Mouse (Mus musculus): ENCODE results near the gene Repin1. TPM values are rescaled to one million over a fixed set of nuclear protein-coding genes. Genes with fewer than 3 reads are reported as not detected.

The Repin1 gene
- polyA plus RNA-seq (2015; fragmentation: Nextera tagmentation; extraction: Ambion mirVana): 25.7 and 28.0 TPM in 2 replicates

GRCm38 (mm10) chr6:48593158-48594042, at the start of gene Repin1, which contains the start of gene Gm44965:
Gene Repin1, plus strand, starts transcription at chr6:48593883.
Gene Gm44965, plus strand, starts transcription at chr6:48593941.
- Histone ChIP-seq H3K4me3 (replicated peaks; ENCODE audit: low read length) (peak within 1 kb of the TSS; percentile 87), H3K9ac (ENCODE audit: low read length) (peak within 1 kb of the TSS; percentile 94), H3K27me3 (ENCODE audit: control insufficient read depth, insufficient read depth, low read length) (no peaks in the 10 kb centered on the region), H3K4me2 (ENCODE audit: low read depth, low read length) (peak within 1 kb of the TSS; percentile 67), H3K27ac (ENCODE audit: low read length) (peak within 1 kb of the TSS; percentile 85), H3K36me3 (ENCODE audit: control insufficient read depth, insufficient read depth, low read length) (peaks cover 25% of the 10 kb centered on the region), H3K4me1 (ENCODE audit: control insufficient read depth, insufficient read depth, low read length) (peaks cover 16% of the 10 kb centered on the region), H3K9me3 (replicated peaks; ENCODE audit: control insufficient read depth, low read length) (peaks cover 24% of the 10 kb centered on the region)
- peak; percentile 93 for ATAC-seq (ENCODE audit: insufficient read depth, low FRiP score)
- 6% methylated on average over 45 of the region's 45 CpGs for WGBS

- 76% methylated on average over 5 of the region's 5 CpGs for WGBS
- ATAC-seq (ENCODE audit: insufficient read depth, low FRiP score): no peak
- Histone ChIP-seq H3K4me2 (ENCODE audit: low read depth, low read length) (no peak overlapping the region), H3K4me3 (replicated peaks; ENCODE audit: low read length) (no peak overlapping the region), H3K36me3 (ENCODE audit: control insufficient read depth, insufficient read depth, low read length) (no peaks in the 10 kb centered on the region), H3K27ac (ENCODE audit: low read length) (no peak overlapping the region), H3K9ac (ENCODE audit: low read length) (no peak overlapping the region), H3K27me3 (ENCODE audit: control insufficient read depth, insufficient read depth, low read length) (no peaks in the 10 kb centered on the region), H3K9me3 (replicated peaks; ENCODE audit: control insufficient read depth, low read length) (no peaks in the 10 kb centered on the region), H3K4me1 (ENCODE audit: control insufficient read depth, insufficient read depth, low read length) (0 out of 2 replicates have a peak, but pooled peaks cover 7% of the 10 kb centered on the region)
Measured at GRCm38 (mm10) chr6:48545251-48545650, 48.4 kb upstream of the Repin1 start.

- no peak overlapping the region for H3K4me3 ChIP-seq (replicated peaks; ENCODE audit: low read length)
- H3K4me2 ChIP-seq (ENCODE audit: low read depth, low read length): no peak overlapping the region
- no peak overlapping the region for H3K9ac ChIP-seq (ENCODE audit: low read length)
- WGBS: 44% methylated on average over 1 of the region's 1 CpGs
- no peaks in the 10 kb centered on the region for H3K27me3 ChIP-seq (ENCODE audit: control insufficient read depth, insufficient read depth, low read length)
- H3K4me1 ChIP-seq (ENCODE audit: control insufficient read depth, insufficient read depth, low read length): 0 out of 2 replicates have a peak, but pooled peaks cover 7% of the 10 kb centered on the region
- H3K9me3 ChIP-seq (replicated peaks; ENCODE audit: control insufficient read depth, low read length): no peaks in the 10 kb centered on the region
- no peaks in the 10 kb centered on the region for H3K36me3 ChIP-seq (ENCODE audit: control insufficient read depth, insufficient read depth, low read length)
- H3K27ac ChIP-seq (ENCODE audit: low read length): no peak overlapping the region
- no peak for ATAC-seq (ENCODE audit: insufficient read depth, low FRiP score)
Measured at GRCm38 (mm10) chr6:48546271-48546670, 47.4 kb upstream of the Repin1 start.

- Histone ChIP-seq H3K9ac (ENCODE audit: low read length) (no peak overlapping the region), H3K27ac (ENCODE audit: low read length) (no peak overlapping the region), H3K9me3 (replicated peaks; ENCODE audit: control insufficient read depth, low read length) (no peaks in the 10 kb centered on the region), H3K4me2 (ENCODE audit: low read depth, low read length) (no peak overlapping the region), H3K27me3 (ENCODE audit: control insufficient read depth, insufficient read depth, low read length) (no peaks in the 10 kb centered on the region), H3K4me3 (replicated peaks; ENCODE audit: low read length) (no peak overlapping the region), H3K36me3 (ENCODE audit: control insufficient read depth, insufficient read depth, low read length) (no peaks in the 10 kb centered on the region), H3K4me1 (ENCODE audit: control insufficient read depth, insufficient read depth, low read length) (0 out of 2 replicates have a peak, but pooled peaks cover 4% of the 10 kb centered on the region)
- ATAC-seq (ENCODE audit: insufficient read depth, low FRiP score): no peak
- 38% methylated on average over 4 of the region's 4 CpGs for WGBS
Measured at GRCm38 (mm10) chr6:48546858-48547257, 46.8 kb upstream of the Repin1 start.

- no peak overlapping the region for H3K4me3 ChIP-seq (replicated peaks; ENCODE audit: low read length)
- 79% methylated on average over 6 of the region's 6 CpGs for WGBS
- no peak overlapping the region for H3K27ac ChIP-seq (ENCODE audit: low read length)
- no peaks in the 10 kb centered on the region for H3K4me1 ChIP-seq (ENCODE audit: control insufficient read depth, insufficient read depth, low read length)
- no peaks in the 10 kb centered on the region for H3K27me3 ChIP-seq (ENCODE audit: control insufficient read depth, insufficient read depth, low read length)
- H3K36me3 ChIP-seq (ENCODE audit: control insufficient read depth, insufficient read depth, low read length): no peaks in the 10 kb centered on the region
- ATAC-seq (ENCODE audit: insufficient read depth, low FRiP score): no peak
- H3K9me3 ChIP-seq (replicated peaks; ENCODE audit: control insufficient read depth, low read length): no peaks in the 10 kb centered on the region
- no peak overlapping the region for H3K4me2 ChIP-seq (ENCODE audit: low read depth, low read length)
- H3K9ac ChIP-seq (ENCODE audit: low read length): no peak overlapping the region
Measured at GRCm38 (mm10) chr6:48548314-48548713, 45.4 kb upstream of the Repin1 start.

- Histone ChIP-seq H3K4me3 (replicated peaks; ENCODE audit: low read length) (no peak overlapping the region), H3K27me3 (ENCODE audit: control insufficient read depth, insufficient read depth, low read length) (no peaks in the 10 kb centered on the region), H3K4me1 (ENCODE audit: control insufficient read depth, insufficient read depth, low read length) (peaks cover 12% of the 10 kb centered on the region), H3K9ac (ENCODE audit: low read length) (no peak overlapping the region), H3K4me2 (ENCODE audit: low read depth, low read length) (no peak overlapping the region), H3K9me3 (replicated peaks; ENCODE audit: control insufficient read depth, low read length) (no peaks in the 10 kb centered on the region), H3K36me3 (ENCODE audit: control insufficient read depth, insufficient read depth, low read length) (0 out of 2 replicates have a peak, but pooled peaks cover 3% of the 10 kb centered on the region), H3K27ac (ENCODE audit: low read length) (no peak overlapping the region)
- no peak for ATAC-seq (ENCODE audit: insufficient read depth, low FRiP score)
- 54% methylated on average over 4 of the region's 4 CpGs for WGBS
Measured at GRCm38 (mm10) chr6:48552918-48553317, 40.8 kb upstream of the Repin1 start.

- ATAC-seq (ENCODE audit: insufficient read depth, low FRiP score): no peak
- Histone ChIP-seq H3K27ac (ENCODE audit: low read length) (peak overlapping the region; percentile 99), H3K4me1 (ENCODE audit: control insufficient read depth, insufficient read depth, low read length) (peaks cover 12% of the 10 kb centered on the region), H3K27me3 (ENCODE audit: control insufficient read depth, insufficient read depth, low read length) (no peaks in the 10 kb centered on the region), H3K36me3 (ENCODE audit: control insufficient read depth, insufficient read depth, low read length) (0 out of 2 replicates have a peak, but pooled peaks cover 4% of the 10 kb centered on the region), H3K4me2 (ENCODE audit: low read depth, low read length) (peak overlapping the region; percentile 90), H3K9ac (ENCODE audit: low read length) (peak overlapping the region; percentile 80), H3K4me3 (replicated peaks; ENCODE audit: low read length) (peak overlapping the region; percentile 62; the same call in 1 of the 2 replicates), H3K9me3 (replicated peaks; ENCODE audit: control insufficient read depth, low read length) (no peaks in the 10 kb centered on the region)
- WGBS: 79% methylated on average over 4 of the region's 4 CpGs
Measured at GRCm38 (mm10) chr6:48553819-48554218, 39.9 kb upstream of the Repin1 start.

GRCm38 (mm10) chr6:48554280-48555103, 39.2 kb upstream of the Repin1 start, which contains the start of gene Lrrc61:
Gene Lrrc61, plus strand, starts transcription at chr6:48554796.
- WGBS: under 1% methylated on average over 39 of the region's 39 CpGs
- Histone ChIP-seq H3K36me3 (ENCODE audit: control insufficient read depth, insufficient read depth, low read length) (0 out of 2 replicates have a peak, but pooled peaks cover 4% of the 10 kb centered on the region), H3K27ac (ENCODE audit: low read length) (peak within 1 kb of the TSS; percentile 99), H3K4me2 (ENCODE audit: low read depth, low read length) (peak within 1 kb of the TSS; percentile 90), H3K4me1 (ENCODE audit: control insufficient read depth, insufficient read depth, low read length) (peaks cover 12% of the 10 kb centered on the region), H3K9me3 (replicated peaks; ENCODE audit: control insufficient read depth, low read length) (no peaks in the 10 kb centered on the region), H3K4me3 (replicated peaks; ENCODE audit: low read length) (peak within 1 kb of the TSS; percentile 62), H3K9ac (ENCODE audit: low read length) (peak within 1 kb of the TSS; percentile 80), H3K27me3 (ENCODE audit: control insufficient read depth, insufficient read depth, low read length) (no peaks in the 10 kb centered on the region)
- peak; percentile 91 for ATAC-seq (ENCODE audit: insufficient read depth, low FRiP score)
